Mouse (Mus musculus) forebrain, postnatal 0 days (tissue): ENCODE data around the gene Robo1. TPM values are rescaled to one million over a fixed set of nuclear protein-coding genes. Genes with fewer than 3 reads are reported as not detected.

Experiments used
- ATAC-seq: fragments of 200-750 bp; cut with Nextera tagmentation; 2 replicates; pipeline ENCODE4 v1.8.0; 2017; ENCODE audit warnings: mild to moderate bottlenecking, moderate library complexity
- DNase-seq: peaks from one replicate; pipeline ENCODE4 v3.0.0-alpha.2; 2015
- H3K27ac ChIP-seq: fragments of 300-500 bp; sonication (generic); 2 replicates; pipeline ENCODE4 v1.5.1; 2014; ENCODE audit warnings: low read depth, mild to moderate bottlenecking, antibody characterized with exemption, low read length, moderate library complexity, mixed read lengths
- H3K27me3 ChIP-seq: fragments of 300-500 bp; sonication (generic); 2 replicates; pipeline ENCODE4 v1.6.1; 2014; ENCODE audit warnings: mild to moderate bottlenecking, low read length, mixed read lengths; ENCODE audit not compliant: insufficient read depth
- H3K36me3 ChIP-seq: fragments of 300-500 bp; sonication (generic); 2 replicates; pipeline ENCODE4 v1.6.1; 2014; ENCODE audit warnings: mild to moderate bottlenecking, moderate library complexity; ENCODE audit not compliant: insufficient read depth
- H3K4me1 ChIP-seq: fragments of 300-500 bp; sonication (generic); 2 replicates; pipeline ENCODE4 v1.6.1; 2014; ENCODE audit warnings: antibody characterized with exemption; ENCODE audit not compliant: insufficient read depth
- H3K4me2 ChIP-seq: fragments of 300-500 bp; sonication (generic); 2 replicates; pipeline ENCODE4 v1.6.1; 2014; ENCODE audit warnings: low read depth, mild to moderate bottlenecking, moderate library complexity
- H3K4me3 ChIP-seq: fragments of 300-500 bp; sonication (generic); 2 replicates; pipeline ENCODE4 v1.5.1; 2014; ENCODE audit warnings: low read depth, low read length, mixed read lengths
- H3K9ac ChIP-seq: fragments of 300-500 bp; sonication (generic); 2 replicates; pipeline ENCODE4 v1.6.1; 2014; ENCODE audit warnings: mild to moderate bottlenecking
- H3K9me3 ChIP-seq: fragments of 300-500 bp; sonication (generic); 2 replicates; pipeline ENCODE4 v1.6.1; 2016; ENCODE audit warnings: low read length
- CTCF ChIP-seq: sonication (generic); IDR thresholded peaks from 2 replicates; pipeline ENCODE4 v1.5.1; 2016; ENCODE audit warnings: antibody characterized with exemption, control low read depth, low read depth
- WGBS: fragments of 180-500 bp; shearing (Covaris S2); extraction: QIAGEN DNeasy Blood & Tissue Kit; methylation state at CpG from one replicate; pipeline ENCODE4 v1.1.7; 2014; 5-methylcytosine and 5-hydroxymethylcytosine counted together
- polyA plus RNA-seq: library from polyadenylated mRNA; unstranded; fragments of >200 nt; fragmentation: Nextera tagmentation; extraction: Ambion mirVana; gene quantifications from 2 replicates; pipeline ENCODE4 v1.2.1, GENCODE M21; 2015
- total RNA-seq: library from RNA; depleted of rRNA; stranded (reverse); fragments of >200 nt; gene quantifications from 2 replicates; pipeline ENCODE4 v1.2.3, GENCODE M21; 2014

The Robo1 gene
- total and polyA plus RNA-seq, 2 experiments from 2014 or later: 29.0 to 129 TPM

- Histone ChIP-seq H3K9ac (no peak overlapping the region), H3K4me2 (no peak overlapping the region), H3K9me3 (no peaks in the 10 kb centered on the region), H3K36me3 (no peaks in the 10 kb centered on the region), H3K4me3 (no peak overlapping the region), H3K27ac (no peak overlapping the region), H3K27me3 (no peaks in the 10 kb centered on the region; the same call in 1 of the 2 replicates), H3K4me1 (peaks cover 9% of the 10 kb centered on the region)
- no peak for TF ChIP-seq CTCF
- WGBS: 34% methylated on average over 6 of the region's 6 CpGs
- peak; percentile 81 for ATAC-seq
- peak; percentile 62 for DNase-seq
Measured at GRCm38 (mm10) chr16:72928525-72929122, 620.5 kb downstream of the Robo1 start.

DNA sequence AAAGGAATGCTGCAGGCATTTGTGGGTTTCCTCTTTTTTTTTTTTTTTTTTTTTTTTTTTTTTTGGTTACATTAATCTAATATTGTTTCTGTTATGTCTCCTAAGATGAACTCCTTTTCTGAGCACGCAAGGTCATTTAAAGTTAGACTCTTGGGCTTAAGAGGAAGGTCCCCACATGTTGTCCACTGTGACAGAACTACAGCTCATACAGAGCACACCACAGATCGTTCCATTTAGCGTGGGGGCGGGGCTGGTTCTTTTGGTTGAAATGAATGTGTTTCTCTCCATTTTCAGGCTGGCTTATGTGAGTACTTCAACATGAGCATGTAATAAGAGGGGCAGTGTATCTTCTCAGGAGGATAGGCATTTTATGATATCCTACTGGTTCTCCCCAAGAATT is 622.8 kb downstream of the Robo1 start:
- H3K4me2 ChIP-seq: no peak overlapping the region
- ATAC-seq: no peak
- H3K36me3 ChIP-seq: no peaks in the 10 kb centered on the region
- WGBS: 74% methylated on average over 4 of the region's 4 CpGs
- no peak overlapping the region for H3K9ac ChIP-seq
- no peak overlapping the region for H3K27ac ChIP-seq
- no peak overlapping the region for H3K4me3 ChIP-seq
- H3K4me1 ChIP-seq: no peaks in the 10 kb centered on the region; the same call in 1 of the 2 replicates
- no peaks in the 10 kb centered on the region; the same call in 1 of the 2 replicates for H3K27me3 ChIP-seq
- DNase-seq: no peak
- TF ChIP-seq CTCF: no peak
- H3K9me3 ChIP-seq: no peaks in the 10 kb centered on the region

- Histone ChIP-seq H3K4me2 (no peak overlapping the region), H3K4me3 (no peak overlapping the region), H3K9ac (no peak overlapping the region), H3K4me1 (0 out of 2 replicates have a peak, but pooled peaks cover 7% of the 10 kb centered on the region), H3K27me3 (no peaks in the 10 kb centered on the region), H3K27ac (no peak overlapping the region), H3K9me3 (no peaks in the 10 kb centered on the region), H3K36me3 (no peaks in the 10 kb centered on the region)
- ATAC-seq (no peak), DNase-seq (no peak)
- TF ChIP-seq CTCF: no peak
Measured at GRCm38 (mm10) chr16:72934908-72935307, 626.8 kb downstream of the Robo1 start.

- ATAC-seq: peak; percentile 45
- DNase-seq: peak; percentile 32
- WGBS: 22% methylated on average over 3 of the region's 3 CpGs
Measured at GRCm38 (mm10) chr16:72937183-72937582, 629.1 kb downstream of the Robo1 start.

GRCm38 (mm10) chr16:72939862-72940261 is 631.8 kb downstream of the Robo1 start:
- Histone ChIP-seq H3K4me1 (0 out of 2 replicates have a peak, but pooled peaks cover 7% of the 10 kb centered on the region), H3K4me2 (no peak overlapping the region), H3K9me3 (no peaks in the 10 kb centered on the region), H3K27ac (no peak overlapping the region), H3K36me3 (no peaks in the 10 kb centered on the region), H3K27me3 (no peaks in the 10 kb centered on the region), H3K4me3 (no peak overlapping the region), H3K9ac (no peak overlapping the region)
- DNase-seq (no peak), ATAC-seq (no peak)
- WGBS: 67% methylated on average over 3 of the region's 3 CpGs
- TF ChIP-seq CTCF: no peak

More at GRCm38 (mm10) chr16:72937183-72937582, 629.1 kb downstream of the Robo1 start:
- Histone ChIP-seq H3K27me3 (no peaks in the 10 kb centered on the region), H3K9ac (no peak overlapping the region), H3K4me1 (0 out of 2 replicates have a peak, but pooled peaks cover 7% of the 10 kb centered on the region), H3K27ac (no peak overlapping the region), H3K4me2 (no peak overlapping the region), H3K4me3 (no peak overlapping the region), H3K36me3 (no peaks in the 10 kb centered on the region), H3K9me3 (no peaks in the 10 kb centered on the region)
- no peak for TF ChIP-seq CTCF

- Histone ChIP-seq H3K9ac (no peak overlapping the region), H3K4me2 (no peak overlapping the region), H3K4me1 (0 out of 2 replicates have a peak, but pooled peaks cover 7% of the 10 kb centered on the region), H3K27me3 (no peaks in the 10 kb centered on the region), H3K9me3 (no peaks in the 10 kb centered on the region), H3K36me3 (no peaks in the 10 kb centered on the region), H3K27ac (no peak overlapping the region), H3K4me3 (no peak overlapping the region)
- WGBS: 63% methylated on average over 8 of the region's 8 CpGs
- no peak for TF ChIP-seq CTCF
- no peak for DNase-seq
- no peak for ATAC-seq
Measured at GRCm38 (mm10) chr16:72940786-72941185, 632.7 kb downstream of the Robo1 start.

- Histone ChIP-seq H3K9ac (no peak overlapping the region), H3K27me3 (no peaks in the 10 kb centered on the region), H3K4me3 (no peak overlapping the region), H3K9me3 (no peaks in the 10 kb centered on the region), H3K27ac (no peak overlapping the region), H3K4me1 (no peaks in the 10 kb centered on the region), H3K36me3 (no peaks in the 10 kb centered on the region), H3K4me2 (no peak overlapping the region)
- DNase-seq (no peak), ATAC-seq (no peak)
- TF ChIP-seq CTCF: no peak
- WGBS: 93% methylated on average over 4 of the region's 4 CpGs
Measured at GRCm38 (mm10) chr16:72944403-72944802, 636.3 kb downstream of the Robo1 start.
